Mouse (Mus musculus) 3T3-L1 (cell line): ENCODE measurements around the gene Ubtd2.
A peak's percentile ranks its signal among the peaks of the same experiment; 100 is the strongest.

Experiments
- DNase-seq: peaks from one replicate; pipeline ENCODE4 v3.0.0-alpha.2; 2015; ENCODE audit warnings: low read depth, low spot score

Gene Ubtd2

DNA sequence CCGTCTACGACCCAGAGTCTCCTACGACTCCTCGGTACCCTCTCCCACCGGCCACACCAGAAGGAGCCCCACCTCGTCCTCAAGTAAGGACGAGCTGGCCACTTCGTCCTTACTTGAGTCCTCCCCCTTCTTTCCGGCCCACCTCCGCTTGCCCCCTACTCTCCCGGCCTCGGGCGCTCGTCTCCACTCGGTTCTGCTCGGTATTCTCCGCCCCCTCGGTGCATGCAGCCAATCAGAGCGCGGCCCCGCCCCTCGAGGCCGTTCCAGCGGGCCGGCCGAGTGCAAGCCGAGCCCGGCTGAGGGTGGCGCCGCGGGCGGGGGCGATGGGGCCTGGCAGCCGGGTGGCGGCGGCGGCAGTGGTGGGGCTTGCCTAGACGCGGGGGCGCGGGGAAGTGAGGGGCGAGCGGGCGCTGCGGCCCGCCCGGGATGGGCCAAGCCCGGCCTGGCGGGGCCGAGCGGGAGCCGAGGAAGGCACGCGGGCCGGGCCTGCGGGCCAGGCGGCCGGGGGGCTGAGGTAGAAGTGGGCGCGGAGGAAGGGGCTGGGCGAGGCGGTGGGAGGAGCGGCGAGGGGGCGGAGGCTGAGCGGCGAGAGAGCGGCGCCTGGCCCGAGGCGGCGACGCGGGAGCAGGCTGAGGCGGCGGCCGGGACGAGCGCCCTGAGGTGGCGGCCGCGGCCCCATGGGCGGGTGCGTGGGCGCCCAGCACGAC lies at the start of gene Ubtd2:
TSS of gene Ubtd2 (plus strand) at position 571 of the 707 bp plus-strand sequence.
- DNase-seq, result peak; percentile 89

DNA sequence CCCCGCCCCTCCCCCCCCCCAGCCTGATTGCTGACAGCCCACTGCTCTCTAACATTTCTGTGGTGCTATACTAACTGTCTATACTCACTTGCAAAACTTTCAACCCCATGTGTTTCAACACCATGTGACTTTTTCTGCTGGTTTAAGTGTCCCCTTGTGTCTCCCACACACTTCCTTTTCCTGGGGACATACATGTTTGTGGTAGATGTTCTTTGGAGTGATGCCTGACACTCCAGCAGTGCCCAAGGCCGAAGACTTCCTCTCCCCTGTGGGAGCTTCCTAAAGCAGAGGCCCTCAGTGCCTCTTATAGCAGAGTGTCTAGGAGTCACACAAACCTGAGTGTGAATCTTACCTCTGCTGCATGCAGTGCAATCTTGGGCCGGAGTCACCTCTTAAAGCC lies 47.3 kb upstream of the Ubtd2 start:
- DNase-seq, result no peak

DNA sequence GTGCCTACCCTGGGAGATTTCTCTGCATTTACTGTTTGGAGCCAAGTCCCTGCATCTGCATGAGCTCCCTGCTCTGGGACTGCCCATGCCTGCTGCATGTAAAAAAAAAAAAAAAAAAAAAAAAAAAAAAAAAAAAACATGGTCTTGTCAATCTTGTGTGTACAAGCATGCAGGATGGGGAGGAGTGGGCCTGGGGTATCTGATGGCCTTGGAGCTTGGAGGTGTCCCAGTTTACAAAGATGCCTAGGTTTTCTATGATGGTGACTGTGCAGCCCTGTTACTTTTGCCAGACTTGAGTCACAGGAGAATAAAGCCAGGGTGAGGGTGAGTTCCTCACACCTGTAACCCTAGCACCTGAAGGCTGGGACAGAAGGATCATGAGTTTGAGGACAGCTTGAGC lies 46.1 kb upstream of the Ubtd2 start:
- DNase-seq, result no peak

DNA sequence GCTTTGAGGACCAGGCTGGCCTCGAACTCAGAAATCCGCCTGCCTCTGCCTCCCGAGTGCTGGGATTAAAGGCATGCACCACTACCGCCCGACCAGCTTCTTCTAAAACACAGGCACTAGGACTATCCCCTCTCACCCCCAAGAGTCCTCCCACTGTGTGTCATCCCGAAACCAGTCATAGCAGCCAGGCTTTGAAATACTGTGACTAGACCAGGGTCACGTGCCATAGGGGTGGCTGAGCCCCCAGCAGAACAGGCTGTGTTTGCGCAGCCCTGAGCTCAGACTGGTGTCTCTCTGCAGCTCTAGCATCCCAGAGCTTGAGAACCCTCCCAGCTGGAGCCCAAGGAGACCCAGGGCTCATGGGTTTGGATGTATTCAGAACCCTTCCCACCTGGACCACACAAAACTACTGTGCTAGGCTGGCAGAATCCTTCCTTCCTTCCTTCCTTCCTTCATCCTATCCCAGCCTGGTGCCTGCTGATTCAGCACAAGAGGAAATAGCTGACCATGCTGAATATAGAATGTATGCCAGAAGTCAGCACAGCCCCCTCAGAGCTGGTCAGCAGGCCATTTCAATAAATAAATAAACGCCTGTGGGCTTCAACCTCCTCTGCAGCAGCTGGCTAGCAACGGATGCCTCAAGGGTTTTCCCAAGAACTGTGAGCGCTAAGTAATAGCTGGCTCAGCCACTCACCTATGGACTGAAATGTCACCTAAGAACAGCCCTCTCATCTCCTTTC lies 45.2 kb upstream of the Ubtd2 start:
- DNase-seq, result no peak

DNA sequence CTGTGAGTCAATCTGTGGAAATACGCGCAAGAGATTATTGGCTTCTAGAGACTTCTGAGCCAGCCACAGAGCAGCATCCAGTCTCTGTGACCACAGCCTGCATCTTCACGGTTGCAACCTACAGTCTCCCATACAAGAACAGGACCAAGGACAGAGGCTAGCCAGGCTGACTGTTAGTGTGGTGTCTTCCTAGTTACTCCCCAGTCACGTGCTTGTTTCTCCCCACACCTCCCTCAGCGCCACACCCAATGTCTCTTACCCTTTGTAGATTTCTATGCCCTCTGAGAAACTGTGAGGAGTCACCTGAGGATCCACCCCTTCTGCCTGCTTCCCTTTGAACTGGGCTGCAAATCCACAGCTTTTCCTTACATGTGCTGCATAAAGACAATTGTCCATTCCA lies 35.2 kb upstream of the Ubtd2 start:
- no peak for DNase-seq

DNA sequence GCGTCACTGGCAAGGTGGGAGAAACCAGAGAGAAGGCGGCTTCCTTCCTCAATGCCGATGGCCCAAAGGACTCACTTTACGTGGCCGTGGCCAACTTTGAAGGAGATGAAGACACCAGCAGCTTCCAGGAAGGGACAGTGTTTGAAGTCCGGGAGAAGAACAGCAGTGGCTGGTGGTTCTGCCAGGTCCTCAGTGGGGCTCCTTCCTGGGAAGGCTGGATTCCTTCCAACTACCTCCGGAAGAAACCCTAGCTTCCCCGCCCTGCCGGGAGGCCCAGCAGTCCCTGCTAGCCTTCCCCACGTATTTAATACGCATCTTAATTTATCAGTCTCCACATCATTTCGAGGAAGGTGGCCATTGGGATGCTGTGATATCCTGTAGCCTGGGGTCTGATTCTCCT lies 31.9 kb upstream of the Ubtd2 start:
- no peak for DNase-seq

DNA sequence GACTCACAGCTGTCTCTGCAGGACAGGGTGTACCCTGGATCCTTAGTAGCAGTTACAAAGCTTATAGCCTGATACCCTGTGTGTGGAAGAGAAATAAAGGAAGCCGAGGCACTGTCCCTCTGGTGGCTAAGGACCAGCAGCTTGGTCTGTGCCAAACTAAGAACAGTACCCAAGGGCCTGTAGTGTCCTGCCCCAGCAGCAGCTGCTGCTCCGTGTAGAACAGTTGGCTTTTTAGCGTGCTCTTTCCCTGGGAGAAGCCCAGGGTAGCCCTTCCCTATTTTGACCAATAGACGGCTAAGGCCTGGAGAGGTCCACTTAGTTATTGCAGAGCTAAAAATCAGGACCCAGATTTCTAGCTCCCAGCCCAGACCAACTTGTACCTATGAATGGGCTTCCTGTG lies 30.6 kb upstream of the Ubtd2 start:
- DNase-seq, result no peak

DNA sequence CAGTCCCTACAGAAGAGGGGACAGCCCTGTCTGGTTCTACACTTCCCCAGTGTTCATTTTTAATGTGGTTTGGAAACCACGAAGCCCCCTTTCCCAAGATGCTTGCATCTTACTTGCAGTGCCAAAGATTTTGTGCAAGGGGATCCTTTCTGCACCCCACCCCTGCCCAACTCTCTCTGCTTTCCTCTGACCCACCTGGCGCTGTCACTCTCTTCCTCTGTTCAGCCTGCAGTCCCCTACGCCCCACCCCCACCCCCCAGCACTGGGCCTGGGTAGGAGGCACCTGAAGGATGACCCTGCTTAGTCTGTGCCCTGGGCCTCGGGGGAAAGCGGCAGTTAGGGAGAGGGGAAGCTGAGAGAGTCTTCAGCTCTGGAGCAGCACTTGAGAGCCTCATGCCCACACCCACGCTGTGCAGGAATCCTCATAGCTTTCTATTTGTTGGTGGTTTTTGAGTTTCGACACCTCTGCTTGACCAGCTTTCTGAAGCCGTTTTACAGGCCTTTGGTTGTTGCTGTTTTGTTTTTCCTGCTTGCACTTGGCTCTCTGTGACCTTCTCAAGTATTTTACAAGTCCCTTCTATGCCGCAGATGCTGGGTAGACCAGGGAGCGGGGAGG lies 30.0 kb upstream of the Ubtd2 start:
- DNase-seq, result no peak

DNA sequence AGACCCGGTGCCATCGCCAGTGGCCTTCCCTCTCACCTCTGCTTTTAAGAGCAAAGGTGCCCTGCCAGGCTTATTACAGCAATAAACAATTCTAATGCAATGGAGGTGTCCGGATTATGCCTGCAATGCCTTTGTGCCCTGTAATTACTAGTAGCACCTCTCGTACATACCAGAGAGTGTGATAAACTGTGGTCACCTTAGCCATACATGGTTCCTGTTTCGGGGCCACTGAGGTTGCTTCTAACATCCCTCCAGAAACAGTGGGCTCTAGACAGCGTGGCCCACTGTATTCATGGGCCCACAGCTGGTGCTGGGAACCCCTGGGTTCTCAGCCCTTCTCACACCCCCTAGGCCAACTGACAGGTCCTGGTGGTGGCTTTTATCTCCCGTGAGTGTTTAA lies 27.6 kb upstream of the Ubtd2 start:
- no peak for DNase-seq

DNA sequence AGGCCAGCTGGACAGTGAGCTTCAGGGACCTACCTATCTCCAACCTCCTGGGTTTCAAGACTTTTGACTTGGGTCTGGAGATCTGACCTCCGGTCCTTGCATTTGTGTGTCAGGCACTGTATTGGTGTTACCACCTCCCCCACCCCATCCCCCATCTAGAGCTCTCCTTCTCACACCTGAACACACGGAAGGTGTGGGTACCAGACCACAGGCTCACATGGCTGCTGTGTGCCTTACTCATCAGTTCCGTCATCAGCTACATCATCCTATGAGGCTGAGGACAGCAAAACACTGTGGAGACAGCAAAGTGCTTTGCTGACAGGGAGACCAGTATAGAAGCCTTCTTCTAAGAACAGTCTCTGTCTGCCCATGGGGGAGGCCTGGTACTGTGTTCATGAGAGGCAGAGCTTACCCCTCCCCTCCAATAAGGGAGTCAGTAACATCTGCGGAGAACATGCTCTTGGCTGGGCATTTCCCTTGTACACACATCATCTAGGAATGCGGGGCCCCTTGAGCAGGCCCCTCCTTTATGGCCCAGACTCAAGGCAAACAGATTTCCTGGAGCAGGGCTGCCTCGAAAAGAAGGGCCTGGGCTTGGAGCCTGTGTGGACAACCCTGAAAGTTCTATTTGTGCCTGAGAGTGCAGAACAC lies 19.6 kb upstream of the Ubtd2 start:
- peak; percentile 97 for DNase-seq

DNA sequence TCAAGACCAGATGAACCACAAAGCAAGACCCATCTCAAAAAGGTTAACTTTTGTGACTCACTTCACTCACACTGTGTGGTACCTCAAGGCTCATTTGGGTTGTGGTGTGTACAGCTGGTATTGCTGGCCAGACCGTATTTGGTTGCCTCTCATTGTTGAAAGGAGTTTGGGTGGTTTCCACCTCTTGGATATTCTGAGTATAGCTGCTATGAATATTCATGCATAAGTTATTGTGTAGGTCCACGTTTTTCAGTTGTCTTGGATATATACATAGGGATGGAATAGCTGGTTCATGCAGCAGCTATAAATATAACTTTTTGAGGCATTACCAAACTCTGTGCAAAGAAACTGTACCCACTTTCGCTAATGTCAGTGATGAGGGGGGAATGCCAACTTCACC lies 12.6 kb upstream of the Ubtd2 start:
- no peak for DNase-seq

DNA sequence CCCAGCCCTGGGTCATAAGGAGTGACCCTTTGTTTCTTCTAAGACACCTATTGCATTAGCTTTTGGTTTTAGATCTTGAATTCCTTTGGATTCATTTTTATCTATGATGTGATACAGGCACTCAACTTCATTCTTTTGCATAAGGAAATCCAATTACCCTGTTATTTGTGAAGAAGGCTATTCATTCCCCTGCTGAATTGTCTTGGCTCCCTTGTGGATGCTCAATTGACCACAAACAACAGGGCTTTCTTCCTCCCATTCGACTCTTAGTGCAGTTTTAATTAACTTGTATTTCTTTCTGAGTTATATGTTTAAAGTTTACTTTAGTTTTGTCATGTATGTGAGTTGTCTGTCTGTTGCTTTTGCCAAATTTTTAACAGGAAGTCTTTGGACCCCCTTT lies 10.9 kb upstream of the Ubtd2 start:
- DNase-seq, result no peak

DNA sequence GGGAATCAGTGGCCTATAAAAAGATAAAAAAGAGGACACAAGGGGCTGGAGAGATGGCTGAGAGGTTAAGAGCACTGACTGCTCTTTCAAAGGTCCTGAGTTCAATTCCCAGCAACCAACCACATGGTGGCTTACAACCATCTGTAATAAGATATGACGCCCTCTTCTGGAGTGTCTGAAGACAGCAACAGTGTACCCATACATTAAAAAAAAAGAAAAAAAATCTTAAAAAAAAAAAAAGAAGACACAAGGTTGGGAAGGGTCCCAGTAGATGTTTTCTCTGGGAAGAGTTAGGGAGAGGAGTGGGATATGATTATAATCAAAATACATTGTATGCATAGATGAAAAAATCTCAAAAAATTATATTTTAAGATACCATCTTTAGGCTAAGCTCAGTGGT lies 10.0 kb upstream of the Ubtd2 start:
- no peak for DNase-seq

DNA sequence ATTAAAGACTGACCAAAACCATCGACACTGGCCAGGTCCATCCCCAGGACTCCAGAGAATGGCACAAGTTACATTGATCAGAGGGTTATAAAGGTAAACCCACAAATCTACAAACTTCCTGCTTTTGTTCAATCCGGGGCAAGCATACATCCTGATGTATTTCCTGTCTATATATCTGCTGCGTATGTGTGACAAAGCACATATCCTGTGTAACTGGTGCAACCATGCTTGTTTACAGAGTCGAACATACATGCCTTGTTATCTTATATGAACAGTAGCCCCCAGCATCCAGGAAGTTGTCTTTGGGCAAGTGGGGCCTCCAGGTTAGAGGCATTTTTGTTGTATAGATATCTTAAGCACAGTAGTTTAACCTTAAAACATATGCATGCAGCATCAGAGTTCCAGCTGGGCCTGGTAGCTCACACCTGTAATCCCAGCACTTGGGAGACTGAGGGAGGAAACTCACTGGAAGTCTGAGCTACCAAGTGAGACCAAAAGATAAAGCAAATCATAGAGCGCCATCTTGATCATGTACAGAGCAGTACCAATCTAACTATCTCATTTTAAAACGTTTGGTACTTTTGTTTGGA lies 9.4 kb upstream of the Ubtd2 start:
- no peak for DNase-seq

DNA sequence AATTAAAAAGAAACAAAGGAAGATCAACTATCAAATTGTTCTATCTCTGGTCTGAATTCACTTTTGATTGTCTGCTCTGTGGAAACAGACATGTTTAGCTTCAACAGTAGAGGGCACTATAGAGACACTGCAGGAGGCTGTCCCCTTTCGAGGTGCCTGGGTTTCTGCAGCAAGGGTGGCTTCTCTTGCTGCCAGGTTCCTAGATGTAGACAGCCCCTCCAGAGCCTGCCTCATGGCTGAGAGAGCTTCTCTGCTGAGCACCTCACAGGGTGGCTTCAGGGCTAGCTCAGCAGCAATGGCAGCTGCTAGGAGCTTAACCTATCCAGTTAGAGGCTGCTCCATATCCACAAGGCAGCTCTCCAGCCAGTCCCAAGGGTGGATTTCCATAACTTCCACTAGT lies 5.0 kb upstream of the Ubtd2 start:
- peak; percentile 74 for DNase-seq

DNA sequence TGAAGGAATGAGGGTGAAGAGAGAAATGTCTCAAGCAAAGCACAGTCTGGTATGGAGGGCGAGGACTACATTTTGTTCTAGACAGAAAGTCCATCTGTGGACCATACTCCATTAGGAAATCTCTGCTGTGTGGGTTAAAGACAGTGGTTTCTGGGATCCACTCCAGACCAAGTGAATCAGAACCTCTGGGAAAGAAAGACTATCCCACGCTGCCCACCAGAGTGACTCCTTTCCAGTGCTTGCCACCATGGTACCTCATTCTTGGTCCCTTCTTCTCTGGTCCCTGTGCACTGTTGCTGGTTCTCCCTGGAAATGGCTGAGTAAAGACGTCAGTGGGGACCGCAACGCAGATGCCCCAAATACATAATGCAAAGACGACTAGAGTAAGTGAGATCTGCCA lies 3.9 kb upstream of the Ubtd2 start:
- DNase-seq, result peak; percentile 32

DNA sequence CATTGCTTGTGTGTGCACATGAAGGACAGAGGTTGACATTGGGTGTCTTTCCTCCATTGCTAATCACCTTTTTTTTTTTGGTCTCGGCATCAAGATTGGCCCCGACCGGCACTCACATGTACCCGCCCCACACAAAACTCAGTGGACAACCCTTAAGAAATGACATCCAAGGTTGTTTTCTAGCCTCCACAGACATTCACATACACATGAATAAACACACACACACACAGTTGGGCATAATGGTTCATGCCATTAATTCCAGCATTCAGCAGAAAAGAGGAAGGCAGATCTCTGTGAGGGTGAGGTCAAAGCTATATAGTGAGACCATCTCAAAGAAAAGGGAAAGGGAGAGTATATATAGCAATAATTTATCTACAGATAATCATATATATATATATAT lies 2.4 kb upstream of the Ubtd2 start:
- DNase-seq, result no peak

DNA sequence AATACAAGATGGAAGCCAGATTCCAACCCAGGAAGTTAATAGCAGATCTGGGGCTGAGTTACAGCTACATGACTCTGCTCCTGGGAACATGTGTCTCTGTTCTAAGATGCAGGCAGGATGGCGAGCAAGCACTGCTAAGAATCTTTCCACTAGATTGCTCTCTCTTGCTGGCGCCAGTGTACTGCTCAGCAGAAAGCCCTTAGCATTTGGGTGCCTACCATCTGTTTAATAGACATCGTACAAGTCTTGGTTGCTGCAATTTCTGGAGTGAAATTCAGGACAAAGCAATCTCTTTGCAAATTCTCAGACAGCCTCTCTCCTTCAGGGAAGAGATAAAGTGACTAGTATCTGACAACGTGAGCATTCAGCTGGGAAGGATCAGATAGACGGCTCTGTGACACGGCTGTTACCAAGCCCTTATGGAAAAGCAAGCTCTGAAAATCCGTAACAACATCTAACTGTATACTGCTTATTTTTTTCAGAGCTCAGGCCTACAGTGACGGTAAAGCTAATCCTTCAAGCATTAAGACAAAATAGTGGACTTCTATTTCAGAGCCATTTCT lies 1.7 kb upstream of the Ubtd2 start:
- no peak for DNase-seq

DNA sequence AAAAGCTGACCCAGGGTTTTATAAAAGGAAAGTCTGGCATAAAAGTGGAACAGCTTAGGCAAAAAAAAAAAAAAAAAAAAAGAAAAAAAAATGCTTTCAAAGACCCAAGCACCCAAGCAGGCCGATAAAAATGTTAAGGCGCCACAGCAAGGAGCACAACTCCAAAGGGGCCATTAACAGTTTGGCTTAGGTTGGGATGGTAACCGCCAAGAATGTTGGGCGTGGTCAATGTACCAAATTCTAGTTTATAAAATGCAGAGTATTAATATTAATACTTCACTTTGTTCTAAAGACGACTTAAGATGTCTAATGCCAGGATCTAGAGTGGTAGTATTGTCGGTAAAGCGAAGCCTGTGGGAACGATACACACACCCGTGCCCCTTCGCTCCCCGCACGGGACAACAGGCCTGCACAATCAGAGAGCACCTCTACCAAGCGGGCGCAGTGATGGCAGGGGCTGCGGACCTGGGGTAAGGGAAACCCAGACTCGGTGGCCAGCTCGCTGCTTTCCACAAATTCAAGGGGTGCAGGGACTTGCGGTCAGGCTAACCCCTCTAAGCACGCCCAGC lies 855 bp upstream of the Ubtd2 start:
- DNase-seq, result peak; percentile 63

DNA sequence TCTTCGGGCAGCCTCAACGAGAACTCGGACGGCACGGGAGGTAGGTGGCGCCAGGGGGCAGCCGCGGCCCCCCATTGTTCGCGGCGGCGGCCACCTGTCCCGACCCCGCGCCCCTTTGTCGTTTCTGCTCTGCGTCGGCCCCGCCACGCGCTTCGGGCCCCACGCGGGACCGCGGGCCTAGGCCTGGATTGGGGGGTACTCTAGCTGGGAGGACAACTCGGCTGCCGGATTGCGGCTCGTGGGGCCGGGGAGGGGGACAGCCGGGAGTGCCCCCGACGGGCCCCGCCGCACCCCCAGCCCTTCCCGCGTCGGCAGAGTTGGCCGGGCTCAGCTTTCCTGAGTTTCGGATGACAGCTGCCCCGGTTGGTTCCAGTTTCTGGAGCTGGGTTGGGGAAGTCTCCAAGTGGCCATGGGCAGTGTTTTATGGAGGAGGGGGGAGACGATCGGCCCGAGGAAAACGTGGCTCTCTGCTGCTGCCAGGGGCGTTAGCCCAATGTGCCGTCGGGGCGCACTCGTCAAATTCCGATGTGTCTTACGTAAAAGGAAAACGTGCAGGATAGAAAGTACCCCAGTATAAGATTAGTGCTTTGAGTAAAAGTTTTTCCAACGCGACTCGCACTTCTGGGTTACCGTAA lies 454 bp downstream of the Ubtd2 start:
- DNase-seq, result peak; percentile 63

DNA sequence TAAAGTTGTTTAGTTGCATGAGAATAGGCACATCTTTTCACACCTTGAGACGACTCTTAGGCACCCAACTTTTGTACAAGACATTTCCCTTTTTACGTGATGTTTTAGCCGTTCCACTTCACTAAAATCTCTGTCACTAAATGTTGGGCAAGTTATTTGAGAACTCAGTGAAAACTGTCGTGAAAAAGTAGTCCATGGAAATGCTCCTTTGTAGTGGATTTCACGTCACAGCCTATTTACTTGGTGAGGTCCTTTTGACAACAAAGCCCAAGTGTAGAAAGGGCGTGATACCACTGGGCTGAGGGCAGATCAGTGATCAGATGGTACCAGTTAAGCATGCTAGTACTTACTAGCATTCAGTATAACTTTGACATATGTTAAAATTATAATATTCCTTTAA lies 1.2 kb downstream of the Ubtd2 start:
- DNase-seq, result peak; percentile 37
